Mouse (Mus musculus): ENCODE data around the gene Tmem117.

DNA sequence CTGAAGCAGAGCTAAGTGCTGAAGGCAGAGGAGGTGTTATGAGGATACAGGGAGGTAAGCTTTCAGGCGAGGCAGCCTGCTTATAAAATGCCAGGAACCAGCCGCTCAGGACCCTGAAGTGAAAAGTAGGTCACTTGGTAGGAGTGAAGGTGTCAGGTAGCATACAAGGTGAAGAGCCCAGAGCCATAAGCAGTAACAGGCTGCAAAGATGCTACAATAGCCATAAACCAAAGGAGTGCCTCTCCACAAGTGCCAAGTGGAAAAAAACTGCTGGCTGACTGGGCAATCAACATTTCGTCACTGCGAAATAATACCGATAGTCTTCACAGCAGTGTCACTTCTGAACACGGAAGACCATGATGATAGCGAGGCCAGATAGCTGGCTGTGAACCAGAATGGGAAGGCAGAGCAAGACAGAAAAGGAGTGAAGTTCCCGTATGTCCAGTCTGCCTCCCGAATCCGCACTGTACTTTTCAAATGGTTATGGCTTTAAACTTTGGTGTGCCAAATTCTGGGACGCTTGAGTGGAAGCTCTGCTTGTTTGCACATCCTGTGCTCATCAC, 28.8 kb upstream of the Tmem117 start:
- TF ChIP-seq POLR2A (IDR thresholded peaks at IDR 0.05; ENCODE audit: low read depth, low read length), result no peak
- no peak for TF ChIP-seq CTCF (conservative IDR thresholded peaks at IDR 0.05; ENCODE audit: insufficient read depth, insufficient read length, low read depth, low read length)
